Mouse (Mus musculus): Measurements from ENCODE around the gene Gm20388. TPM values are rescaled to one million over a fixed set of nuclear protein-coding genes. Genes with fewer than 3 reads are reported as not detected.
A peak's percentile ranks its signal among the peaks of the same experiment; 100 is the strongest.

Gm20388 gene
- polyA plus RNA-seq, 1 experiment from 2014 or later, result 2.5 TPM

GRCm38 (mm10) chr8:122069281-122069680, 2158.6 kb downstream of the Gm20388 start:
- Histone ChIP-seq H3K9me3 (replicated peaks) (no peaks in the 10 kb centered on the region), H3K4me3 (no peak overlapping the region), H3K4me1 (peaks cover 29% of the 10 kb centered on the region), H3K36me3 (no peaks in the 10 kb centered on the region), H3K27me3 (ENCODE audit: low read depth, poor library complexity, severe bottlenecking) (peaks cover 20% of the 10 kb centered on the region), H3K27ac (no peak overlapping the region)
- no peak for DNase-seq (ENCODE audit: low spot score)
- 87% methylated on average over 11 of the region's 11 CpGs for WGBS

- DNase-seq (ENCODE audit: low spot score), result no peak
- Histone ChIP-seq H3K36me3 (no peaks in the 10 kb centered on the region), H3K27ac (no peak overlapping the region), H3K9me3 (replicated peaks) (no peaks in the 10 kb centered on the region), H3K27me3 (ENCODE audit: low read depth, poor library complexity, severe bottlenecking) (peaks cover 39% of the 10 kb centered on the region), H3K4me3 (no peak overlapping the region), H3K4me1 (peaks cover 36% of the 10 kb centered on the region)
- WGBS, result 59% methylated on average over 4 of the region's 4 CpGs
Observed at GRCm38 (mm10) chr8:122071193-122071592, 2160.6 kb downstream of the Gm20388 start.

GRCm38 (mm10) chr8:122073964-122074363, 2163.3 kb downstream of the Gm20388 start:
- no peaks in the 10 kb centered on the region for H3K9me3 ChIP-seq (replicated peaks)
- no peak for DNase-seq (ENCODE audit: low spot score)
- H3K4me1 ChIP-seq, result peaks cover 59% of the 10 kb centered on the region
- H3K27ac ChIP-seq, result 0 out of 2 replicates have a peak overlapping the region, but pooled peaks have one; percentile 10
- H3K36me3 ChIP-seq, result no peaks in the 10 kb centered on the region
- 70% methylated on average over 9 of the region's 9 CpGs for WGBS
- peaks cover 57% of the 10 kb centered on the region for H3K27me3 ChIP-seq (ENCODE audit: low read depth, poor library complexity, severe bottlenecking)
- H3K4me3 ChIP-seq, result no peak overlapping the region

GRCm38 (mm10) chr8:122074442-122074841, 2163.8 kb downstream of the Gm20388 start:
- Histone ChIP-seq H3K27me3 (ENCODE audit: low read depth, poor library complexity, severe bottlenecking) (peaks cover 57% of the 10 kb centered on the region), H3K27ac (0 out of 2 replicates have a peak overlapping the region, but pooled peaks have one; percentile 10), H3K4me3 (no peak overlapping the region), H3K9me3 (replicated peaks) (no peaks in the 10 kb centered on the region), H3K36me3 (no peaks in the 10 kb centered on the region), H3K4me1 (peaks cover 64% of the 10 kb centered on the region)
- WGBS, result 59% methylated on average over 9 of the region's 9 CpGs
- DNase-seq (ENCODE audit: low spot score), result no peak

- H3K4me1 ChIP-seq, result peaks cover 69% of the 10 kb centered on the region
- H3K36me3 ChIP-seq, result no peaks in the 10 kb centered on the region
- 78% methylated on average over 4 of the region's 4 CpGs for WGBS
- no peaks in the 10 kb centered on the region for H3K9me3 ChIP-seq (replicated peaks)
- no peak for DNase-seq (ENCODE audit: low spot score)
- H3K27me3 ChIP-seq (ENCODE audit: low read depth, poor library complexity, severe bottlenecking), result peaks cover 54% of the 10 kb centered on the region
- no peak overlapping the region for H3K4me3 ChIP-seq
- no peak overlapping the region for H3K27ac ChIP-seq
Observed at GRCm38 (mm10) chr8:122074977-122075376, 2164.3 kb downstream of the Gm20388 start.

GRCm38 (mm10) chr8:122076183-122076842, 2165.7 kb downstream of the Gm20388 start:
- H3K27me3 ChIP-seq (ENCODE audit: low read depth, poor library complexity, severe bottlenecking), result peaks cover 48% of the 10 kb centered on the region
- H3K9me3 ChIP-seq (replicated peaks), result no peaks in the 10 kb centered on the region
- no peak for DNase-seq (ENCODE audit: low spot score)
- 24% methylated on average over 23 of the region's 23 CpGs for WGBS
- H3K27ac ChIP-seq, result peak overlapping the region; percentile 1; the same call in 1 of the 2 replicates
- H3K4me3 ChIP-seq, result no peak overlapping the region
- peaks cover 77% of the 10 kb centered on the region for H3K4me1 ChIP-seq
- H3K36me3 ChIP-seq, result no peaks in the 10 kb centered on the region

GRCm38 (mm10) chr8:122078321-122078720, 2167.7 kb downstream of the Gm20388 start:
- H3K27ac ChIP-seq, result peak overlapping the region; percentile 74; the same call in 1 of the 2 replicates

GRCm38 (mm10) chr8:122079093-122079492, 2168.5 kb downstream of the Gm20388 start:
- peaks cover 78% of the 10 kb centered on the region for H3K4me1 ChIP-seq
- H3K9me3 ChIP-seq (replicated peaks), result no peaks in the 10 kb centered on the region
- DNase-seq (ENCODE audit: low spot score), result no peak
- no peaks in the 10 kb centered on the region for H3K36me3 ChIP-seq
- H3K27ac ChIP-seq, result peak overlapping the region; percentile 74
- H3K4me3 ChIP-seq, result no peak overlapping the region
- 40% methylated on average over 6 of the region's 6 CpGs for WGBS
- H3K27me3 ChIP-seq (ENCODE audit: low read depth, poor library complexity, severe bottlenecking), result peaks cover 42% of the 10 kb centered on the region

More at GRCm38 (mm10) chr8:122078321-122078720, 2167.7 kb downstream of the Gm20388 start:
- no peaks in the 10 kb centered on the region for H3K36me3 ChIP-seq
- peaks cover 82% of the 10 kb centered on the region for H3K4me1 ChIP-seq
- DNase-seq (ENCODE audit: low spot score), result no peak
- peaks cover 46% of the 10 kb centered on the region for H3K27me3 ChIP-seq (ENCODE audit: low read depth, poor library complexity, severe bottlenecking)
- H3K4me3 ChIP-seq, result no peak overlapping the region
- no peaks in the 10 kb centered on the region for H3K9me3 ChIP-seq (replicated peaks)
- 84% methylated on average over 12 of the region's 12 CpGs for WGBS

GRCm38 (mm10) chr8:122080347-122080746, 2169.7 kb downstream of the Gm20388 start:
- H3K9me3 ChIP-seq (replicated peaks), result no peaks in the 10 kb centered on the region
- H3K27me3 ChIP-seq (ENCODE audit: low read depth, poor library complexity, severe bottlenecking), result peaks cover 29% of the 10 kb centered on the region
- no peak overlapping the region for H3K4me3 ChIP-seq
- H3K27ac ChIP-seq, result peak overlapping the region; percentile 74
- DNase-seq (ENCODE audit: low spot score), result no peak
- WGBS, result 14% methylated on average over 5 of the region's 5 CpGs
- no peaks in the 10 kb centered on the region for H3K36me3 ChIP-seq
- peaks cover 73% of the 10 kb centered on the region for H3K4me1 ChIP-seq

GRCm38 (mm10) chr8:122083401-122083800, 2172.8 kb downstream of the Gm20388 start:
- H3K4me3 ChIP-seq, result no peak overlapping the region
- WGBS, result 91% methylated on average over 6 of the region's 6 CpGs
- H3K27ac ChIP-seq, result no peak overlapping the region
- H3K4me1 ChIP-seq, result peaks cover 56% of the 10 kb centered on the region
- no peak for DNase-seq (ENCODE audit: low spot score)
- H3K9me3 ChIP-seq (replicated peaks), result no peaks in the 10 kb centered on the region
- H3K36me3 ChIP-seq, result no peaks in the 10 kb centered on the region
- peaks cover 4% of the 10 kb centered on the region for H3K27me3 ChIP-seq (ENCODE audit: low read depth, poor library complexity, severe bottlenecking)

- Histone ChIP-seq H3K36me3 (no peaks in the 10 kb centered on the region), H3K27ac (no peak overlapping the region), H3K4me3 (no peak overlapping the region), H3K4me1 (peaks cover 49% of the 10 kb centered on the region), H3K27me3 (ENCODE audit: low read depth, poor library complexity, severe bottlenecking) (no peaks in the 10 kb centered on the region), H3K9me3 (replicated peaks) (no peaks in the 10 kb centered on the region)
- no peak for DNase-seq (ENCODE audit: low spot score)
- 51% methylated on average over 3 of the region's 3 CpGs for WGBS
Observed at GRCm38 (mm10) chr8:122084145-122084544, 2173.5 kb downstream of the Gm20388 start.

GRCm38 (mm10) chr8:122084726-122085410, 2174.2 kb downstream of the Gm20388 start:
- H3K4me1 ChIP-seq, result peaks cover 42% of the 10 kb centered on the region
- H3K9me3 ChIP-seq (replicated peaks), result no peaks in the 10 kb centered on the region
- DNase-seq (ENCODE audit: low spot score), result no peak
- no peak overlapping the region for H3K27ac ChIP-seq
- H3K27me3 ChIP-seq (ENCODE audit: low read depth, poor library complexity, severe bottlenecking), result no peaks in the 10 kb centered on the region
- 86% methylated on average over 15 of the region's 15 CpGs for WGBS
- no peak overlapping the region for H3K4me3 ChIP-seq
- H3K36me3 ChIP-seq, result no peaks in the 10 kb centered on the region

GRCm38 (mm10) chr8:122086064-122086463, 2175.4 kb downstream of the Gm20388 start:
- H3K36me3 ChIP-seq, result no peaks in the 10 kb centered on the region
- H3K9me3 ChIP-seq (replicated peaks), result no peaks in the 10 kb centered on the region
- peaks cover 30% of the 10 kb centered on the region for H3K4me1 ChIP-seq
- H3K27ac ChIP-seq, result no peak overlapping the region
- no peak for DNase-seq (ENCODE audit: low spot score)
- 70% methylated on average over 12 of the region's 12 CpGs for WGBS
- H3K4me3 ChIP-seq, result no peak overlapping the region
- no peaks in the 10 kb centered on the region for H3K27me3 ChIP-seq (ENCODE audit: low read depth, poor library complexity, severe bottlenecking)
